Comparison of ENCODE assay signal across 11 mouse cellular contexts in genomic region chr6:88640331-88640730, GRCm38 (mm10). TPM values are rescaled to one million over a fixed set of nuclear protein-coding genes. Genes with fewer than 3 reads are reported as not detected.
DNase-seq lines count a peak whose midpoint lies in the region; ATAC-seq and TF ChIP-seq lines count a peak whose summit lies in the region.
"Had no signal": no experiment of that assay in that cellular context is flagged by ENCODE, and none has a peak within 500 bp of the region (broad histone marks: within the 10 kb centered on the region; RNA-seq: fewer than 3 reads in every experiment).

No protein-coding gene starts in this region.

- peak overlapping the region; percentile 32 for H3K4me2 ChIP-seq in embryonic facial prominence, embryonic 13.5 days
- H3K4me2 ChIP-seq in kidney, embryonic 15.5 days: peak overlapping the region; percentile 32; the same call in 1 of the 2 replicates
- peak overlapping the region; percentile 22 for H3K4me2 ChIP-seq in forebrain, postnatal 0 days (ENCODE audit: low read depth)
- peak overlapping the region; percentile 38 for H3K4me2 ChIP-seq in midbrain, embryonic 12.5 days (replicated peaks)
- H3K4me2 ChIP-seq: limb, embryonic 15.5 days had no signal

- H3K9ac ChIP-seq in embryonic facial prominence, embryonic 13.5 days: no peak overlapping the region
- no peak overlapping the region for H3K9ac ChIP-seq in kidney, embryonic 15.5 days
- peak overlapping the region; percentile 23; the same call in 1 of the 2 replicates for H3K9ac ChIP-seq in forebrain, postnatal 0 days
- H3K9ac ChIP-seq in midbrain, embryonic 12.5 days (replicated peaks): no peak overlapping the region
- H3K9ac ChIP-seq: limb, embryonic 15.5 days had no signal

- H3K27ac ChIP-seq in embryonic facial prominence, embryonic 13.5 days: no peak overlapping the region
- no peak overlapping the region for H3K27ac ChIP-seq in embryonic facial prominence, embryonic 10.5 days (replicated peaks)
- no peak overlapping the region for H3K27ac ChIP-seq in kidney, embryonic 15.5 days
- 0 out of 2 replicates have a peak overlapping the region, but pooled peaks have one; percentile 9 for H3K27ac ChIP-seq in forebrain, postnatal 0 days (ENCODE audit: low read depth, low read length)
- H3K27ac ChIP-seq in midbrain, embryonic 12.5 days (replicated peaks): no peak overlapping the region
- H3K27ac ChIP-seq: limb, embryonic 15.5 days had no signal

- no peak for ATAC-seq in embryonic facial prominence, embryonic 13.5 days (ENCODE audit: insufficient number of reproducible peaks, insufficient read depth, low FRiP score, low TSS enrichment, low read depth)
- no peak for ATAC-seq in kidney, embryonic 15.5 days (replicated peaks; ENCODE audit: low FRiP score)
- peak; percentile 10; the same call in 1 of the 2 replicates for ATAC-seq in forebrain, postnatal 0 days
- no peak for ATAC-seq in midbrain, embryonic 12.5 days (ENCODE audit: low FRiP score, low read depth)

- no peak for DNase-seq in embryonic facial prominence, embryonic 10.5 days (ENCODE audit: low spot score)
- DNase-seq in kidney, adult 9 months: no peak
- no peak for DNase-seq in forebrain, postnatal 0 days
- DNase-seq in adrenal gland, postnatal 10 days: no peak
- DNase-seq in urinary bladder, postnatal 25 days (ENCODE audit: low spot score): no peak
- DNase-seq: adrenal gland, postnatal 36 days had no signal

- H3K36me3 ChIP-seq in embryonic facial prominence, embryonic 13.5 days: no peaks in the 10 kb centered on the region
- H3K36me3 ChIP-seq in embryonic facial prominence, embryonic 10.5 days (replicated peaks): no peaks in the 10 kb centered on the region
- no peaks in the 10 kb centered on the region for H3K36me3 ChIP-seq in kidney, embryonic 15.5 days
- H3K36me3 ChIP-seq in forebrain, postnatal 0 days (ENCODE audit: insufficient read depth): no peaks in the 10 kb centered on the region
- no peaks in the 10 kb centered on the region for H3K36me3 ChIP-seq in midbrain, embryonic 12.5 days
- H3K36me3 ChIP-seq: limb, embryonic 15.5 days had no signal

- no peak for TF ChIP-seq CTCF in forebrain, postnatal 0 days (IDR thresholded peaks at IDR 0.05; ENCODE audit: low read depth)

- H3K27me3 ChIP-seq in embryonic facial prominence, embryonic 13.5 days: no peaks in the 10 kb centered on the region
- H3K27me3 ChIP-seq in embryonic facial prominence, embryonic 10.5 days (replicated peaks; ENCODE audit: low read depth, poor library complexity, severe bottlenecking): no peaks in the 10 kb centered on the region
- H3K27me3 ChIP-seq in kidney, embryonic 15.5 days: no peaks in the 10 kb centered on the region
- H3K27me3 ChIP-seq in forebrain, postnatal 0 days (ENCODE audit: insufficient read depth, low read length): no peaks in the 10 kb centered on the region
- H3K27me3 ChIP-seq in midbrain, embryonic 12.5 days: no peaks in the 10 kb centered on the region
- H3K27me3 ChIP-seq: limb, embryonic 15.5 days had no signal

- H3K9me3 ChIP-seq in embryonic facial prominence, embryonic 13.5 days: peaks cover 10% of the 10 kb centered on the region; the same call in 1 of the 2 replicates
- peaks cover 11% of the 10 kb centered on the region for H3K9me3 ChIP-seq in embryonic facial prominence, embryonic 10.5 days
- H3K9me3 ChIP-seq in kidney, embryonic 15.5 days (replicated peaks): 0 out of 2 replicates have a peak, but pooled peaks cover 4% of the 10 kb centered on the region
- no peaks in the 10 kb centered on the region for H3K9me3 ChIP-seq in forebrain, postnatal 0 days (ENCODE audit: low read length)
- peaks cover 10% of the 10 kb centered on the region for H3K9me3 ChIP-seq in midbrain, embryonic 12.5 days

- H3K4me1 ChIP-seq in embryonic facial prominence, embryonic 13.5 days: peaks cover 11% of the 10 kb centered on the region; the same call in 1 of the 2 replicates
- H3K4me1 ChIP-seq in embryonic facial prominence, embryonic 10.5 days: peaks cover 15% of the 10 kb centered on the region
- peaks cover 15% of the 10 kb centered on the region for H3K4me1 ChIP-seq in kidney, embryonic 15.5 days
- peaks cover 7% of the 10 kb centered on the region; the same call in 1 of the 2 replicates for H3K4me1 ChIP-seq in forebrain, postnatal 0 days (ENCODE audit: insufficient read depth)
- H3K4me1 ChIP-seq in midbrain, embryonic 12.5 days: peaks cover 16% of the 10 kb centered on the region
- H3K4me1 ChIP-seq: limb, embryonic 15.5 days had no signal

- 38% methylated on average over 3 of the region's 3 CpGs for WGBS in embryonic facial prominence, embryonic 13.5 days
- 29% methylated on average over 3 of the region's 3 CpGs for WGBS in embryonic facial prominence, embryonic 10.5 days
- 41% methylated on average over 3 of the region's 3 CpGs for WGBS in kidney, embryonic 15.5 days
- 13% methylated on average over 3 of the region's 3 CpGs for WGBS in forebrain, postnatal 0 days
- 9% methylated on average over 3 of the region's 3 CpGs for WGBS in midbrain, embryonic 12.5 days

- no peak overlapping the region for H3K4me3 ChIP-seq in embryonic facial prominence, embryonic 13.5 days
- no peak overlapping the region for H3K4me3 ChIP-seq in embryonic facial prominence, embryonic 10.5 days
- H3K4me3 ChIP-seq in kidney, embryonic 15.5 days (replicated peaks): no peak overlapping the region
- H3K4me3 ChIP-seq in forebrain, postnatal 0 days (ENCODE audit: low read depth, low read length): no peak overlapping the region
- no peak overlapping the region for H3K4me3 ChIP-seq in midbrain, embryonic 12.5 days
- H3K4me3 ChIP-seq: limb, embryonic 15.5 days had no signal

RNA-seq across cellular contexts. Expression of gene Kbtbd12, which starts 2.6 kb away (rescaled TPM):
- polyA plus RNA-seq in embryonic facial prominence, embryonic 13.5 days (2015; fragmentation: Nextera tagmentation; extraction: Ambion mirVana): 0.21 and 0.23 TPM in 2 replicates
- polyA plus RNA-seq in embryonic facial prominence, embryonic 10.5 days (2016; fragmentation: Nextera tagmentation; extraction: Ambion mirVana): 0.24 TPM in 1 of 2 replicates, not detected in the other
- 0.34 and 0.45 TPM in 2 replicates for polyA plus RNA-seq in kidney, embryonic 15.5 days (2015; fragmentation: Nextera tagmentation; extraction: Ambion mirVana)
- 0.08 and 0.29 TPM in 2 replicates for total RNA-seq in forebrain, postnatal 0 days (2014; rRNA removed)
- polyA plus RNA-seq in forebrain, postnatal 0 days (2015; fragmentation: Nextera tagmentation; extraction: Ambion mirVana): 0.14 and 0.24 TPM in 2 replicates
- polyA plus RNA-seq in midbrain, embryonic 12.5 days (2016; fragmentation: Nextera tagmentation; extraction: Ambion mirVana): not detected in 2 replicates
- total RNA-seq in adrenal gland, postnatal 10 days (2021): 1 to 10 TPM in 1 of 2 experiments, under 1 TPM in 1; 0.99 to 3.5 TPM
- total RNA-seq: neutrophil, adult 5-6 weeks had no signal
